Mouse (Mus musculus) C2C12 (cell line): Measurements from ENCODE around the gene Bid. TPM values are rescaled to one million over a fixed set of nuclear protein-coding genes. Genes with fewer than 3 reads are reported as not detected.

Experiments
- H3K27me3 ChIP-seq: one replicate; pipeline ENCODE4 v1.6.1; 2011; ENCODE audit not compliant: control insufficient read depth, insufficient read depth, insufficient read length
- H3K36me3 ChIP-seq: one replicate; pipeline ENCODE4 v1.6.1; 2011; ENCODE audit not compliant: control insufficient read depth, insufficient read depth
- H3K4me3 ChIP-seq: one replicate; pipeline ENCODE4 v1.5.1; 2011; ENCODE audit warnings: mild to moderate bottlenecking, control low read depth; ENCODE audit not compliant: poor library complexity, insufficient read depth, severe bottlenecking
- H3K79me2 ChIP-seq: one replicate; pipeline ENCODE4 v1.6.1; 2011; ENCODE audit not compliant: control insufficient read depth, insufficient read depth
- H3K79me3 ChIP-seq: one replicate; pipeline ENCODE4 v1.6.1; 2011; ENCODE audit warnings: low read depth, control low read depth
- H3ac ChIP-seq: one replicate; pipeline ENCODE3; 2011; ENCODE audit warnings: low read depth; ENCODE audit not compliant: control insufficient read depth, insufficient read length
- CEBPB ChIP-seq: IDR thresholded peaks from one replicate; pipeline ENCODE4 v1.6.1; 2011; ENCODE audit warnings: low read depth, mild to moderate bottlenecking, control low read depth, moderate library complexity
- CTCF ChIP-seq: IDR thresholded peaks from one replicate; pipeline ENCODE4 v1.5.1; 2011; ENCODE audit not compliant: control insufficient read depth, insufficient read depth, insufficient read length
- FOSL1 ChIP-seq: IDR thresholded peaks from one replicate; pipeline ENCODE4 v1.8.0; 2011; ENCODE audit warnings: mild to moderate bottlenecking, low read length; ENCODE audit not compliant: poor library complexity, insufficient read depth, severe bottlenecking
- MAX ChIP-seq: IDR thresholded peaks from one replicate; pipeline ENCODE4 v1.6.1; 2011; ENCODE audit warnings: mild to moderate bottlenecking, control low read depth
- MYOD1 ChIP-seq: IDR thresholded peaks from one replicate; pipeline ENCODE4 v1.6.1; 2011; ENCODE audit warnings: low read depth; ENCODE audit not compliant: control insufficient read depth, insufficient read length
- MYOG ChIP-seq: IDR thresholded peaks from one replicate; pipeline ENCODE4 v1.6.1; 2011; ENCODE audit not compliant: control insufficient read depth, insufficient read length; ENCODE audit errors: extremely low read depth
- USF1 ChIP-seq: IDR thresholded peaks from one replicate; pipeline ENCODE4 v1.6.1; 2011; ENCODE audit warnings: low read depth, mild to moderate bottlenecking, control low read depth, moderate library complexity
- polyA plus RNA-seq: library from polyadenylated mRNA; unstranded; fragments of >200 nt; fragmentation: generic; extraction: Trizol; gene quantifications from one replicate; pipeline ENCODE4 v1.2.1, GENCODE M21; 2012; ENCODE audit warnings: missing spikeins

The Bid gene
- polyA plus RNA-seq, 1 experiment = 48.1 TPM

GRCm38 (mm10) chr6:120943964-120944363, 27.3 kb upstream of the Bid start:
- Histone ChIP-seq H3K79me3 (no peaks in the 10 kb centered on the region), H3K79me2 (no peaks in the 10 kb centered on the region), H3K4me3 (no peak overlapping the region), H3K27me3 (no peaks in the 10 kb centered on the region), H3ac (no peak overlapping the region), H3K36me3 (no peaks in the 10 kb centered on the region)
- TF ChIP-seq MYOD1 (no peak), MYOG (no peak), MAX (no peak), FOSL1 (no peak)

DNA sequence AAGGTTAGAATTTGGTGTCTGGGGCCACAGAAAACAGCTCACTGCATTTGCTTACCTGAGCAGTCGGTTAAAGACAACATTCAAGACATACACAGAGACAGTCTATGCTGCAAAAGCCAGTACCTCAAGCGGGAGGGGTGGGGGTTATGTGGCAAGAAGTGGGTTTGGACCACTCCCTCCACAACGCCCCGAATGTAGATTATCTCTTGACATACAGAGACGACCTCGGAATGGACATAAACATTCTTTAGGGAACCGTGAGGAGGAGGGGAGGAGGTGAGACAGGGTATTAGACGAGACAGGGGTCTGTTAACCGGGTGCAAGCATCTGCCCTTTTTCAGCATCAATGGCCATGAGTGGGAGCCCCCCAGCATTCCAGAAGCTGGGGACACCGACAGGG, 26.9 kb upstream of the Bid start:
- TF ChIP-seq FOSL1 = no peak
- TF ChIP-seq CTCF = no peak
- no peak for TF ChIP-seq MAX
- no peak for TF ChIP-seq MYOD1
- TF ChIP-seq USF1 = no peak
- no peak for TF ChIP-seq MYOG
- no peak for TF ChIP-seq CEBPB
- Histone ChIP-seq H3K36me3 (no peaks in the 10 kb centered on the region), H3K79me3 (no peaks in the 10 kb centered on the region), H3K4me3 (no peak overlapping the region), H3K79me2 (no peaks in the 10 kb centered on the region), H3K27me3 (no peaks in the 10 kb centered on the region), H3ac (no peak overlapping the region)

DNA sequence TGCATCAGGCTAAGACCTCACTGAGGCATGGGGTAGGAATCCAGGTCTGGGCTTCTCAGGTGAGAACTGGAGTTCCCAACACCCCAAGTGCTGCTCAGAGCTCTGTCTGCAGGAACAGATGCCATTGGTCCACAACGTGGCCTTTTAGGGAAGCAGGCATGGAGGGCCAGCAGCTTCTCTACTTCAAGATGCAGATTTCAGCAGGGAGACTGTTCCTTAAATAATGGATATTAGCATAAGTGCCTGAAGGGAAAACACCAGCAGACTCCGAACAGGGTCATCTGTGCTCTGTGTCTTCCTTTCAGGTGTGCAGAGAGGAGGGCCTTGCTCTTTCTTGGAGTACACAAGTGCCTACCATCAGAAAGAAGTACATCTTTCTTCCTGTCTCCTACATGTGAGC, 26.4 kb upstream of the Bid start:
- H3K79me3 ChIP-seq = no peaks in the 10 kb centered on the region
- no peak for TF ChIP-seq MAX
- no peak for TF ChIP-seq CEBPB
- no peak for TF ChIP-seq CTCF
- TF ChIP-seq MYOG = no peak
- TF ChIP-seq MYOD1 = no peak
- TF ChIP-seq USF1 = no peak
- TF ChIP-seq FOSL1 = no peak

GRCm38 (mm10) chr6:120941575-120941974, 24.9 kb upstream of the Bid start:
- Histone ChIP-seq H3K79me3 (no peaks in the 10 kb centered on the region), H3K36me3 (no peaks in the 10 kb centered on the region), H3K27me3 (no peaks in the 10 kb centered on the region), H3K79me2 (no peaks in the 10 kb centered on the region), H3ac (no peak overlapping the region), H3K4me3 (no peak overlapping the region)
- TF ChIP-seq CTCF (no peak), MYOG (no peak), USF1 (no peak), MYOD1 (no peak)

More for the DNA sequence above, 26.4 kb upstream of the Bid start:
- H3K79me2 ChIP-seq = no peaks in the 10 kb centered on the region
- H3K36me3 ChIP-seq = no peaks in the 10 kb centered on the region
- no peaks in the 10 kb centered on the region for H3K27me3 ChIP-seq
- no peak overlapping the region for H3ac ChIP-seq
- no peak overlapping the region for H3K4me3 ChIP-seq

- H3K36me3 ChIP-seq = no peaks in the 10 kb centered on the region
Observed at GRCm38 (mm10) chr6:120941084-120941481, 24.4 kb upstream of the Bid start.

DNA sequence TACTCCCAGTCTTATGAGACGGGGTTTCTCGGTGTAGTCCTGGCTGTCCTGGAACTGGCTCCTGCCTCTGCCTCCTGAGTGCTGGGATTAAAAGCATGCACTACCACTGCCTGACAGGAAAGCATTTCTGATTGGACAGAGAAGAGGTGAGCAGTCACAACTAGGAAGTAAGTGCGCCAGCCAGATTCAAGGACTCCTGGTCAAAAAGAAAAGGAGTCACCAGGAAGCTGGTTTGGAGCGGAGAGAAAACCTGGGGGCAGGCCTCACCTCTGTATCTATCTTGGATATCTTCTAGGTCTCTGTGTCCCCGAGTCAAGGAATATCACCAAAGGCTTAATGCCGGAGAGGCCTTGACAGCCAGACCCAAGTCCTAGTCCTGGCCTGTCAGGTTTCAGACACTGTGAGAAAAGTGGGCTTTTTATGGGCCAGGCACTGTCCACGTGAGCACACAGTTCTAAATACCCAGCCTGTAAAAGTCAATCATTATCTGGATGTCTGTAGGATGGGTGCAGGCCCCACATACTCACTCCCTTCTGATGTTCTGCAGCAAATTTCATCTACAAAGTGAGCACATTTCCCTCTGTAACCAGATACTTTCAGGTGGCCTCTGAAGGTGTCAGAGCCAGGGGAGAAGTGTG, 23.9 kb upstream of the Bid start:
- Histone ChIP-seq H3K4me3 (no peak overlapping the region), H3K79me3 (no peaks in the 10 kb centered on the region), H3K79me2 (no peaks in the 10 kb centered on the region), H3K36me3 (no peaks in the 10 kb centered on the region), H3K27me3 (no peaks in the 10 kb centered on the region), H3ac (no peak overlapping the region)
- TF ChIP-seq MYOG = no peak
- TF ChIP-seq CTCF = no peak
- no peak for TF ChIP-seq FOSL1
- no peak for TF ChIP-seq MYOD1
- no peak for TF ChIP-seq MAX
- TF ChIP-seq USF1 = no peak
- no peak for TF ChIP-seq CEBPB

More at GRCm38 (mm10) chr6:120941084-120941481, 24.4 kb upstream of the Bid start:
- Histone ChIP-seq H3K27me3 (no peaks in the 10 kb centered on the region), H3K4me3 (no peak overlapping the region), H3K79me3 (no peaks in the 10 kb centered on the region), H3ac (no peak overlapping the region), H3K79me2 (no peaks in the 10 kb centered on the region)
- TF ChIP-seq CEBPB = no peak
- no peak for TF ChIP-seq MYOD1
- TF ChIP-seq USF1 = no peak
- no peak for TF ChIP-seq MYOG
- no peak for TF ChIP-seq MAX
- no peak for TF ChIP-seq CTCF
- no peak for TF ChIP-seq FOSL1
